Mouse (Mus musculus): ENCODE measurements around the gene Spata46. TPM values are rescaled to one million over a fixed set of nuclear protein-coding genes. Genes with fewer than 3 reads are reported as not detected.

Spata46 gene
- not detected in 2 replicates for polyA plus RNA-seq (2012; rRNA removed)

DNA sequence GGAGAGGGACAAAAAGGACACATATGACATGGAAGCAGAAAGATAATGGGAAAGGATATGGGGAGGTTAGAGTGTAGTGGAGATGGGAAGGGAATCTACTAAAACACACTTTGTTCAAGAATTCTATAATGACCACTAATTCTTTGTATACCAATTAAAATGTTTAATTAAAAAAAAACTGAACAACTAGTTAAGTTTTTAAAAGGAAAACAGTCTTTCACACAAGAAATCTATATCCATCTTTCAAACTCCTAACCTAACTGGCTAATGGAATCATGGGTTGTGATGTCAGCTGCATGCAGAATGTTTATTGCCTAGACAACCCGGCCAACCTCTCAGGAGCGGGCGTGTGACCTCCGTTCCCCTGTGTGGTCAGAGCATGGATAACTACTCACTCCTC, at the start of gene Spata46:
TSS of gene Spata46 (plus strand) at position 301 of the 400 bp plus-strand sequence.

DNA sequence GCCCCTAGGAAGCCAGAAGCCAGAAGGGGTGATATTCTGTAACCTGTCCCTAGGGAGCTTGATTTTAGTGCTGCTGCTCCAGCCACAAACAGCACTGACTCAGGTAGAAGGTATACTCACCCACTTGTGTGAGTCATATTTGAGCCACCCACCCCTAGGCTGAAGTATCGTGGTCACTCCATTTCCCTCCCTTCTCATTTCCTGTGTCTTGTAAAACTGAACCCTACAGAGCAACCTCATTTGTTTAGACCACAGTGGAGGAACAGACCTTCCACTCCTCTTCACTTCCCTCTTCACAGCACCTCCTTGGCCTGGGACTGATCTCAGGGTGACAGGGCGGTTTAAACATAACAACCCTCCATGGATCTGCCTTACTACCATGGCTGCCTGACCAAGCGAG, 31.6 kb upstream of the Spata46 start, which contains the start of gene Sh2d1b1:
TSS of gene Sh2d1b1 (plus strand) at position 305 of the 400 bp plus-strand sequence.

DNA sequence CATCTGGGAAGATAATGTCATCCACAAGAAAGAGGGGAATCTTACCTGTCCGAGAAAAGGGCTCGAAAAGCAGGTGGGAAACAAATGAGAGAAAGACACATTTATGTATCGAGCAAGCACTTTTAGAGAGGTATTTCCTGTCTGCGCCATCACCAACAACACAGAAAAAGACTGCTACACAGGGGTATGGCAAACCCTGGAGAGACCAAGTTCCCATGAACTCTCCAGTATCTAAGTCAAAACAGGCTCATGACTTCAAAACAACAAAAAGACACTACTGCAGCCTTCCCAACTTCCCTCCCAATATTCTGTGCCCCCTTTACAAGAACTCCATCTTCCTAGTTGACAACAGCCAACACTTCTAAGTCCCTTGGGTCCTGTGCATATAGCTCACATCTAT, 2.4 kb upstream of the Spata46 start, which contains the start of gene Gm7694:
TSS of gene Gm7694 (minus strand) at position 101 of the 400 bp plus-strand sequence.

Other genes with a start within 250 kb of the Spata46 start
- 0.57 and 0.72 TPM in 2 replicates for gene Ddr2, start 198.0 kb upstream of the Spata46 start, polyA plus RNA-seq (2012; rRNA removed)
- gene Uap1, start 133.8 kb upstream of the Spata46 start, polyA plus RNA-seq (2012; rRNA removed), result 16.3 and 17.1 TPM in 2 replicates
- gene Uhmk1, start 93.4 kb upstream of the Spata46 start, polyA plus RNA-seq (2012; rRNA removed), result 7.6 and 8.0 TPM in 2 replicates
- gene Sh2d1b2, start 76.1 kb upstream of the Spata46 start, polyA plus RNA-seq (2012; rRNA removed), result not detected in 2 replicates
- 0.21 and 0.23 TPM in 2 replicates for gene Sh2d1b1, start 31.5 kb upstream of the Spata46 start, polyA plus RNA-seq (2012; rRNA removed)
- 2.9 and 4.6 TPM in 2 replicates for gene Gm7694, start 2.5 kb upstream of the Spata46 start, polyA plus RNA-seq (2012; rRNA removed)

All from liver, embryonic 18 days (tissue).